Mouse (Mus musculus): ENCODE data around the gene Slco1b2. TPM values are rescaled to one million over a fixed set of nuclear protein-coding genes. Genes with fewer than 3 reads are reported as not detected.

The Slco1b2 gene
- polyA plus RNA-seq, 1 experiment from 2014 or later: not detected

GRCm38 (mm10) chr6:141687008-141687407, 57.7 kb downstream of the Slco1b2 start:
- Histone ChIP-seq H3K4me2 (replicated peaks) (no peak overlapping the region), H3K27me3 (no peaks in the 10 kb centered on the region), H3K9ac (replicated peaks) (no peak overlapping the region), H3K36me3 (no peaks in the 10 kb centered on the region), H3K4me1 (replicated peaks) (no peaks in the 10 kb centered on the region), H3K4me3 (replicated peaks) (no peak overlapping the region), H3K9me3 (no peaks in the 10 kb centered on the region), H3K27ac (no peak overlapping the region)
- ATAC-seq: no peak
- 86% methylated on average over 4 of the region's 4 CpGs for WGBS

DNA sequence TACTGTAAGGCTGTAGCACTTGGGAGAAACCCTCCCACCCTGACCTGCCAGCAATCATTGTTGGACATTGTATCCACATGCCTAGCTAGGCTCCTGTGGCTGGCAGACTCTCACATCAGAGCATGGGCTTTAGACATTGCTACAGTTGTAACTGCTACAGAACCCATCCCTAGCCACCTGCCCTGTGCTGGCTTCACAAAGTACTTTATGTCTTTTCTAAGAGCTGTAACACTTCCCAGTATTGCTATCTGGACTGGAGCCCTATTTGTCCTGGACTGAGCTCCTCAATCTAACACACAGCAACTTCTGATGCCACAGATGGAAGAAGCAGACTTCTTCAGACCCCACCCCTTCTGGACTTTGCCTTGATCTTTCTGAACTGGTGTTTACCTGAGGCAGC, 61.9 kb downstream of the Slco1b2 start:
- H3K27me3 ChIP-seq: no peaks in the 10 kb centered on the region
- no peak overlapping the region for H3K4me2 ChIP-seq (replicated peaks)
- no peaks in the 10 kb centered on the region for H3K4me1 ChIP-seq (replicated peaks)
- no peak overlapping the region for H3K4me3 ChIP-seq (replicated peaks)
- no peaks in the 10 kb centered on the region for H3K36me3 ChIP-seq
- ATAC-seq: no peak
- no peak overlapping the region for H3K9ac ChIP-seq (replicated peaks)
- H3K27ac ChIP-seq: no peak overlapping the region
- no peaks in the 10 kb centered on the region for H3K9me3 ChIP-seq

Other genes starting within 250 kb of the Slco1b2 start
- gene Slco1c1, start 105.2 kb upstream of the Slco1b2 start, polyA plus RNA-seq (2015; fragmentation: Nextera tagmentation; extraction: Ambion mirVana): 6.4 and 6.9 TPM in 2 replicates
- gene Gm5724, start 144.3 kb downstream of the Slco1b2 start, polyA plus RNA-seq (2015; fragmentation: Nextera tagmentation; extraction: Ambion mirVana): not detected in 2 replicates
- gene Slco1a4, start 226.7 kb downstream of the Slco1b2 start, polyA plus RNA-seq (2015; fragmentation: Nextera tagmentation; extraction: Ambion mirVana): 0.59 and 1.0 TPM in 2 replicates

All from midbrain, embryonic 13.5 days (tissue).